15 mouse cellular contexts compared by ENCODE assay signal in the genomic region with DNA sequence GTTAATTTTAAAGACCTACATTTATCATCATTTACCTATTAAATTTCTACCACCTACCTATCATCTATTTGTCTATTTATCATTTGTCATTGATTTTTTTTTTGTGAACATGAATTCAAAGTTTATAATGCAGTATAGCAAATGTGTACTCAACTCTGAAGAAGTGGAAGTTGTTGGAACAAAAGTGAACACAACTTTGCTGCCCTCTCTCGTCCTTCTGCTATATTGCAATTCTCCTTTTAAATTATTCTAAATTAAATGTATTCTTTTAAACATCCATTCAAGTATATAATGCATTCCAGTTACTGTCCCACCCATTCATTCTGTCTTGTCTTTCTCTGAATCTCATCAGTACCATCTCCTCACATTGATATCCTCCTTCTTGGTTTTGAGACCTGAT. TPM values are rescaled to one million over a fixed set of nuclear protein-coding genes. Genes with fewer than 3 reads are reported as not detected.
DNase-seq lines count a peak whose midpoint lies in the region; ATAC-seq and TF ChIP-seq lines count a peak whose summit lies in the region.
"Had no signal": no experiment of that assay in that cellular context is flagged by ENCODE, and none has a peak within 500 bp of the region (broad histone marks: within the 10 kb centered on the region; RNA-seq: fewer than 3 reads in every experiment).

No protein-coding gene starts in this region.

- peak; percentile 57 for TF ChIP-seq CTCF in heart, postnatal 0 days (IDR thresholded peaks at IDR 0.05; ENCODE audit: low read depth)

- H3K4me3 ChIP-seq in heart, postnatal 0 days (ENCODE audit: low read depth, low read length) = no peak overlapping the region
- H3K4me3 ChIP-seq: embryonic facial prominence, embryonic 12.5 days; intestine, embryonic 15.5 days had no signal

- H3K4me1 ChIP-seq in heart, postnatal 0 days (ENCODE audit: control insufficient read depth, insufficient read depth) = peaks cover 5% of the 10 kb centered on the region; the same call in 1 of the 2 replicates
- H3K4me1 ChIP-seq: embryonic facial prominence, embryonic 12.5 days; intestine, embryonic 15.5 days had no signal

- no peak for TF ChIP-seq EP300 in heart, postnatal 0 days (IDR thresholded peaks at IDR 0.05; ENCODE audit: low read depth)

- peak; percentile 12 for DNase-seq in heart, postnatal 0 days (ENCODE audit: low spot score)
- no peak for DNase-seq in heart, adult 8-10 months (ENCODE audit: low spot score)
- DNase-seq in right cerebral cortex, adult 2 months (ENCODE audit: low spot score in 2 of 2) = peak; percentile 1 to 7
- no peak for DNase-seq in right cerebral cortex, postnatal 36 days (ENCODE audit: low spot score in 2 of 2)
- peak; percentile 73 for DNase-seq in splenic B cell, adult 2 months (ENCODE audit: low read depth, low spot score)
- DNase-seq in yolk sac, embryonic 10.5 days (ENCODE audit: low spot score) = no peak
- DNase-seq in adrenal gland, adult (ENCODE audit: inconsistent age in 2 of 2, low spot score in 1 of 2) = no peak
- DNase-seq: gastrocnemius, postnatal 36 days; thymus, postnatal 25 days had no signal

- no peaks in the 10 kb centered on the region for H3K9me3 ChIP-seq in heart, postnatal 0 days (replicated peaks; ENCODE audit: control insufficient read depth, low read length)
- H3K9me3 ChIP-seq: embryonic facial prominence, embryonic 12.5 days; G1E; intestine, embryonic 15.5 days had no signal

- H3K27ac ChIP-seq in heart, postnatal 0 days (ENCODE audit: low read depth) = no peak overlapping the region
- H3K27ac ChIP-seq: embryonic facial prominence, embryonic 12.5 days; intestine, embryonic 15.5 days had no signal

- 0% methylated on average over 1 of the region's 1 CpGs for WGBS in heart, postnatal 0 days

- no peak overlapping the region for H3K9ac ChIP-seq in heart, postnatal 0 days (replicated peaks; ENCODE audit: low read depth, low read length)
- H3K9ac ChIP-seq: embryonic facial prominence, embryonic 12.5 days; intestine, embryonic 15.5 days had no signal

- H3K27me3 ChIP-seq in heart, postnatal 0 days (ENCODE audit: control insufficient read depth, insufficient read depth, low read length) = no peaks in the 10 kb centered on the region
- H3K27me3 ChIP-seq in splenic B cell, adult 2 months (ENCODE audit: control insufficient read depth, insufficient read depth, low read length, poor library complexity, severe bottlenecking) = no peaks in the 10 kb centered on the region
- H3K27me3 ChIP-seq: embryonic facial prominence, embryonic 12.5 days; intestine, embryonic 15.5 days had no signal

- no peak overlapping the region for H3K4me2 ChIP-seq in heart, postnatal 0 days (ENCODE audit: low read depth, low read length)
- H3K4me2 ChIP-seq: embryonic facial prominence, embryonic 12.5 days; intestine, embryonic 15.5 days had no signal

- H3K36me3 ChIP-seq in heart, postnatal 0 days (replicated peaks; ENCODE audit: control insufficient read depth, insufficient read depth, low read length) = no peaks in the 10 kb centered on the region
- H3K36me3 ChIP-seq in splenic B cell, adult 2 months (ENCODE audit: control insufficient read depth, insufficient read depth, low read length, poor library complexity, severe bottlenecking) = no peaks in the 10 kb centered on the region
- H3K36me3 ChIP-seq: embryonic facial prominence, embryonic 12.5 days; G1E; intestine, embryonic 15.5 days had no signal

- no peak for ATAC-seq in heart, postnatal 0 days (ENCODE audit: insufficient read depth, low read depth)
- 0 out of 2 replicates have a peak, but pooled peaks have one; percentile 16 for ATAC-seq in erythroid progenitor cell, adult 5-6 weeks (replicated peaks; ENCODE audit: low FRiP score, poor library complexity, severe bottlenecking)
- ATAC-seq: intestine, embryonic 15.5 days had no signal

RNA-seq across cellular contexts. Expression of a gene that starts 13.0 kb away (rescaled TPM):
- not detected in 2 replicates for total RNA-seq in heart, postnatal 0 days (2014; rRNA removed; ENCODE audit: low replicate concordance)
- polyA plus RNA-seq in heart, postnatal 0 days (2015; fragmentation: Nextera tagmentation; extraction: Ambion mirVana) = not detected in 2 replicates
- not detected for total RNA-seq in heart, adult 8-10 months (2022)
- total RNA-seq in erythroid progenitor cell, adult 5-6 weeks (2015; ENCODE audit: low replicate concordance) = not detected in 2 replicates
- total RNA-seq in erythroid progenitor cell, adult 5-6 weeks (2017; ENCODE audit: low replicate concordance) = not detected in 2 replicates
- total RNA-seq: G1E; gastrocnemius, postnatal 36 days; left cerebral cortex, adult 8-10 months had no signal
- polyA plus RNA-seq: embryonic facial prominence, embryonic 12.5 days; G1E; intestine, embryonic 15.5 days; spleen, adult 2 months had no signal

RNA-seq across cellular contexts. Expression of a gene that starts 20.0 kb away (rescaled TPM):
- total RNA-seq in heart, postnatal 0 days (2014; rRNA removed; ENCODE audit: low replicate concordance) = 0.80 TPM in 1 of 2 replicates, not detected in the other
- polyA plus RNA-seq in heart, postnatal 0 days (2015; fragmentation: Nextera tagmentation; extraction: Ambion mirVana) = 2.2 and 2.7 TPM in 2 replicates
- total RNA-seq in heart, adult 8-10 months (2022) = not detected
- not detected in 2 replicates for total RNA-seq in erythroid progenitor cell, adult 5-6 weeks (2015; ENCODE audit: low replicate concordance)
- not detected in 2 replicates for total RNA-seq in erythroid progenitor cell, adult 5-6 weeks (2017; ENCODE audit: low replicate concordance)
- total RNA-seq: G1E; gastrocnemius, postnatal 36 days had no signal
- polyA plus RNA-seq: G1E had no signal

RNA-seq across cellular contexts. Expression of a gene that starts 21.2 kb away (rescaled TPM):
- not detected in 2 replicates for total RNA-seq in heart, postnatal 0 days (2014; rRNA removed; ENCODE audit: low replicate concordance)
- not detected in 2 replicates for polyA plus RNA-seq in heart, postnatal 0 days (2015; fragmentation: Nextera tagmentation; extraction: Ambion mirVana)
- total RNA-seq in heart, adult 8-10 months (2022) = not detected
- total RNA-seq in erythroid progenitor cell, adult 5-6 weeks (2015; ENCODE audit: low replicate concordance) = not detected in 2 replicates
- not detected in 2 replicates for total RNA-seq in erythroid progenitor cell, adult 5-6 weeks (2017; ENCODE audit: low replicate concordance)
- total RNA-seq: gastrocnemius, postnatal 36 days; left cerebral cortex, adult 8-10 months had no signal
- polyA plus RNA-seq: embryonic facial prominence, embryonic 12.5 days; G1E; intestine, embryonic 15.5 days; spleen, adult 2 months had no signal

RNA-seq across cellular contexts. Expression of a gene that starts 30.1 kb away (rescaled TPM):
- total RNA-seq in heart, postnatal 0 days (2014; rRNA removed; ENCODE audit: low replicate concordance) = not detected in 2 replicates
- polyA plus RNA-seq in heart, postnatal 0 days (2015; fragmentation: Nextera tagmentation; extraction: Ambion mirVana) = not detected in 2 replicates
- not detected for total RNA-seq in heart, adult 8-10 months (2022)
- total RNA-seq in erythroid progenitor cell, adult 5-6 weeks (2015; ENCODE audit: low replicate concordance) = not detected in 2 replicates
- not detected in 2 replicates for total RNA-seq in erythroid progenitor cell, adult 5-6 weeks (2017; ENCODE audit: low replicate concordance)
- total RNA-seq: gastrocnemius, postnatal 36 days; left cerebral cortex, adult 8-10 months had no signal
- polyA plus RNA-seq: G1E had no signal

RNA-seq across cellular contexts. Expression of a gene that starts 30.2 kb away (rescaled TPM):
- not detected in 2 replicates for total RNA-seq in heart, postnatal 0 days (2014; rRNA removed; ENCODE audit: low replicate concordance)
- not detected in 2 replicates for polyA plus RNA-seq in heart, postnatal 0 days (2015; fragmentation: Nextera tagmentation; extraction: Ambion mirVana)
- total RNA-seq in heart, adult 8-10 months (2022) = not detected
- not detected in 2 replicates for total RNA-seq in erythroid progenitor cell, adult 5-6 weeks (2015; ENCODE audit: low replicate concordance)
- total RNA-seq in erythroid progenitor cell, adult 5-6 weeks (2017; ENCODE audit: low replicate concordance) = not detected in 2 replicates
- total RNA-seq: G1E; gastrocnemius, postnatal 36 days; left cerebral cortex, adult 8-10 months had no signal
- polyA plus RNA-seq: embryonic facial prominence, embryonic 12.5 days; G1E; intestine, embryonic 15.5 days; spleen, adult 2 months had no signal

Comparison
In these comparisons a context has a peak if more than half of its experiments do, and no peak if none do; other contexts are left out.
1. DNase-seq: peak in heart, postnatal 0 days (single experiment), right cerebral cortex, adult 2 months (2 of 2) and splenic B cell, adult 2 months (single experiment); none in heart, adult 8-10 months (single experiment), right cerebral cortex, postnatal 36 days (0 of 2), yolk sac, embryonic 10.5 days (single experiment) and adrenal gland, adult (0 of 2).